Mouse (Mus musculus) embryonic facial prominence, embryonic 14.5 days (tissue): ENCODE measurements around the gene Pcsk4. TPM values are rescaled to one million over a fixed set of nuclear protein-coding genes. Genes with fewer than 3 reads are reported as not detected.
"Not testable (repeated sequence)": the region's sequence is repeated elsewhere in the genome, so short reads cannot be mapped to it uniquely, and the experiment has no call there.

Experiments
- ATAC-seq: fragments of 200-750 bp; cut with Nextera tagmentation; 2 replicates; pipeline ENCODE4 v1.8.0; 2017; ENCODE audit warnings: low read depth, moderate number of reproducible peaks, moderate TSS enrichment
- DNase-seq: peaks from one replicate; pipeline ENCODE4 v3.0.0-alpha.2; 2015; ENCODE audit warnings: low spot score
- H3K27ac ChIP-seq: fragments of 300-500 bp; sonication (generic); replicated peaks from 2 replicates; pipeline ENCODE4 v1.5.1; 2014; ENCODE audit warnings: low read depth, mild to moderate bottlenecking, low read length, moderate library complexity
- H3K27me3 ChIP-seq: fragments of 300-500 bp; sonication (generic); replicated peaks from 2 replicates; pipeline ENCODE4 v1.6.1; 2014; ENCODE audit warnings: low read length; ENCODE audit not compliant: control insufficient read depth, insufficient read depth
- H3K36me3 ChIP-seq: fragments of 300-500 bp; sonication (generic); 2 replicates; pipeline ENCODE4 v1.6.1; 2014; ENCODE audit warnings: low read length, mixed read lengths; ENCODE audit not compliant: control insufficient read depth, insufficient read depth
- H3K4me1 ChIP-seq: fragments of 300-500 bp; sonication (generic); 2 replicates; pipeline ENCODE4 v1.6.1; 2014; ENCODE audit warnings: antibody characterized with exemption, low read length; ENCODE audit not compliant: control insufficient read depth, insufficient read depth
- H3K4me2 ChIP-seq: fragments of 300-500 bp; sonication (generic); 2 replicates; pipeline ENCODE4 v1.6.1; 2014; ENCODE audit warnings: low read depth, mild to moderate bottlenecking, low read length, moderate library complexity, mixed read lengths
- H3K4me3 ChIP-seq: fragments of 300-500 bp; sonication (generic); 2 replicates; pipeline ENCODE4 v1.5.1; 2014; ENCODE audit warnings: low read depth, mild to moderate bottlenecking, low read length
- H3K9ac ChIP-seq: fragments of 300-500 bp; sonication (generic); 2 replicates; pipeline ENCODE4 v1.6.1; 2014; ENCODE audit warnings: low read depth, mild to moderate bottlenecking, low read length, moderate library complexity, mixed read lengths
- H3K9me3 ChIP-seq: fragments of 300-500 bp; sonication (generic); 2 replicates; pipeline ENCODE4 v1.6.1; 2016; ENCODE audit warnings: low read length; ENCODE audit not compliant: control insufficient read depth
- WGBS: fragments of 180-500 bp; shearing (Covaris S2); extraction: QIAGEN DNeasy Blood & Tissue Kit; methylation state at CpG from one replicate; pipeline ENCODE4 v1.1.7; 2014; 5-methylcytosine and 5-hydroxymethylcytosine counted together
- polyA plus RNA-seq: library from polyadenylated mRNA; unstranded; fragments of >200 nt; fragmentation: Nextera tagmentation; extraction: Ambion mirVana; gene quantifications from 2 replicates; pipeline ENCODE4 v1.2.1, GENCODE M21; 2014

The Pcsk4 gene
- polyA plus RNA-seq, 1 experiment from 2014 or later, result 1.7 TPM

DNA sequence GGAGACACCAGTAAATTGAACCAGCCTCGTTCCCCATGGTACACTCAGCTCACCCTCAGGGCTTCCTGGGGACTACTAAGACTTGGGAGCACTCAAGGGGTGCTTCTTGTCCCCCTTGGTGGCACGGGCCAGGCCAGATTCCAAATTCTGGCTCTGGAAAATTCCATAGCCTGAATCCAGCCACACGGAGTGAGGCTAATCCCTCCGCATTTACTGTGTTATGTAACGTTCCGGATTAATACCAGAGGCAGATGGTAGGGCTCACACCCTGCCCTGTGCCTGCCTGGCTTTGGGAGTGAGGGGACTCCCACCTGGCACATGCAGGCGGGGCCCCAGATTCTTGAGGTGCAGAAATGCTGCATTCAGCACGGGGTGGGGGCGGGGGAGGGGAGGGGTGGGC, 26.1 kb upstream of the Pcsk4 start:
- Histone ChIP-seq H3K27me3 (peaks cover 83% of the 10 kb centered on the region), H3K27ac (no peak overlapping the region), H3K4me1 (peaks cover 7% of the 10 kb centered on the region; the same call in 1 of the 2 replicates), H3K4me2 (no peak overlapping the region), H3K36me3 (no peaks in the 10 kb centered on the region), H3K9ac (no peak overlapping the region), H3K9me3 (no peaks in the 10 kb centered on the region), H3K4me3 (no peak overlapping the region)
- DNase-seq (no peak), ATAC-seq (no peak)
- WGBS, result 4% methylated on average over 9 of the region's 9 CpGs

DNA sequence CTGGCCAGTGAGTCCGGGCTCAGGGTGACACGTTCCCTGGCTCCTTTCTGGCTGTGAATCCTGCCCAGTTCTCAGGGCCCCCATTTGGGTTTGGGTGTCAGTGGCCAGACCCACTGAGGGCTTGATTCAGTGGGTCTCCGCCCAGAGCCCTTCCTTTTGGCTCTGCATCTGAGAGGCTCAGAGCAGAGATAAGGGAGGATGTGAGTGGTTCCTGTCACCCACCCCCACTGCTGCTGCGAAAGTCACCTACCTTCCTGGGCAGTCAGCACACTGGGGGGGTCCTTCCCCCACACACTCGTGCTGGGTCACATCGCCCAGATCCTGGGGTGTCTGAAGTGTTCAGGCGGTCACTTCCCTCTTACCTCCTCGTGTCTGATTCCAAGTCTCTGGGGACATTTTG, 23.4 kb upstream of the Pcsk4 start:
- Histone ChIP-seq H3K36me3 (no peaks in the 10 kb centered on the region), H3K4me3 (no peak overlapping the region), H3K4me1 (peaks cover 15% of the 10 kb centered on the region), H3K9me3 (no peaks in the 10 kb centered on the region), H3K4me2 (no peak overlapping the region), H3K27me3 (peaks cover 91% of the 10 kb centered on the region), H3K27ac (no peak overlapping the region), H3K9ac (no peak overlapping the region)
- no peak for ATAC-seq
- no peak for DNase-seq
- 50% methylated on average over 7 of the region's 8 CpGs for WGBS

DNA sequence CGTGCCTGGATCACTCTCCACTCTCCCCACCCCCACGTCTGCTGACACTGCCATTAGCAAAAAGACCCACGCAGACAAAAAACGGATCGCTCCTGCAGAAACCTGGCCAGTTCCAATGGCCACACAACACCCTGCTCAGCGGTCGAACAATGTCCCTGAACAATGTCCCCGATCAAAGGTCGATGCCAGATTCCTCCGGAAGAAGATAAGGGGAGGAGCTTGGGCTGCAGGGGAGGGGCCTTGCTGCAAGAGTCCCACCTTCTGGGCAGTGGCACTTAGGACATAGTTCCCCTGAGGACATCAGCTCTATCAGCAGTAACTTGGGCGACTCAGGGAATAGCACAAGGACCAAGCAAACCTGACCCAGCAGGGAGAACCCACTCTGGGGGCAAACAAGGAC, 22.6 kb upstream of the Pcsk4 start:
- no peaks in the 10 kb centered on the region for H3K36me3 ChIP-seq
- no peak overlapping the region for H3K4me2 ChIP-seq
- DNase-seq, result no peak
- peaks cover 19% of the 10 kb centered on the region for H3K4me1 ChIP-seq
- no peak overlapping the region for H3K9ac ChIP-seq
- no peak for ATAC-seq
- H3K4me3 ChIP-seq, result no peak overlapping the region
- H3K9me3 ChIP-seq, result no peaks in the 10 kb centered on the region
- H3K27me3 ChIP-seq, result peaks cover 90% of the 10 kb centered on the region
- no peak overlapping the region for H3K27ac ChIP-seq
- WGBS, result 31% methylated on average over 11 of the region's 11 CpGs

DNA sequence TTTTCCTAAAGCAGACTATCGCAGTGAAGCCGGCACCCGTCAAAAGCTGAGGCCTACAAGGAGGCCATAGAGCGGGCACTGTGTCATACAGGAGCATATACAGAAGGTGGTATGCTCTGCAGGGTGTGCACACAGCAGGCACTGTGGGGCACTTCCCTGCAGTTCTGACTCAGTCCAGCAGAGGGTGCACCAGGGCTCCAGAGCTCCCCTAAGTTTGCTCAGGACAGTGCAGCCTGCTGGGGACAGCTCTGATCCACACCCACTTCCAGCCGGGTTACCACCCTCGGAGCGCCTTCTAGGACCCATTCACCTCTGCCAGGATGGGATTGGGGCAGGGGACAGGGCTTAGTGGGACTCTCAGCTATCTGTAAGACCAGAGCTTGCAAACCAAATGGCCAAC, 21.0 kb upstream of the Pcsk4 start:
- 5% methylated on average over 7 of the region's 7 CpGs for WGBS
- Histone ChIP-seq H3K4me1 (peaks cover 13% of the 10 kb centered on the region), H3K27ac (no peak overlapping the region), H3K4me3 (no peak overlapping the region), H3K27me3 (peaks cover 85% of the 10 kb centered on the region), H3K9ac (no peak overlapping the region), H3K4me2 (no peak overlapping the region), H3K36me3 (no peaks in the 10 kb centered on the region), H3K9me3 (no peaks in the 10 kb centered on the region)
- peak; percentile 86 for ATAC-seq
- peak; percentile 76 for DNase-seq

DNA sequence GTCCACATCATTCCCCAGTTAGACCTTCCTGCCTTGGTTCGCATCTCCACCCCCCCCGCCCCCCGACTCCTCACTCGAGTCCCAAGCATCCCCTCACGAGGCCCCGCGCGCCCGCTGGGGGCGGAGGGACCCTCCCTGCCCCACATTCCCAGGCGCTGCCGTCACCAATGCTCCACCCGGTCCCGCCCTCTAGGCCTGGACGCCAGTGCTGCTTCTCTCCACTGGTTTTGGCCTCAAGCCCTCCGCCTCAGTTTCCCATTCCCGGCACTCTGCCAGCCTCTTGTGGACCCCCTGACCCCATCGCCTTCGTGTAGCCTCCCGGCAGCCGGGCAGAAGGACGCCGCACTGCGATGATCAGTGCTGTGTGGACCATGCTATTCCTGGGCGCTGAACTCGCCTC, 19.7 kb upstream of the Pcsk4 start:
- peaks cover 20% of the 10 kb centered on the region for H3K4me1 ChIP-seq
- H3K27me3 ChIP-seq, result peaks cover 87% of the 10 kb centered on the region
- DNase-seq (peak; percentile 58), ATAC-seq (no peak)
- H3K36me3 ChIP-seq, result no peaks in the 10 kb centered on the region
- H3K9ac ChIP-seq, result peak overlapping the region; percentile 50; the same call in 1 of the 2 replicates
- H3K4me3 ChIP-seq, result peak overlapping the region; percentile 25
- H3K9me3 ChIP-seq, result no peaks in the 10 kb centered on the region
- no peak overlapping the region for H3K27ac ChIP-seq
- WGBS, result 15% methylated on average over 26 of the region's 26 CpGs
- H3K4me2 ChIP-seq, result peak overlapping the region; percentile 52

DNA sequence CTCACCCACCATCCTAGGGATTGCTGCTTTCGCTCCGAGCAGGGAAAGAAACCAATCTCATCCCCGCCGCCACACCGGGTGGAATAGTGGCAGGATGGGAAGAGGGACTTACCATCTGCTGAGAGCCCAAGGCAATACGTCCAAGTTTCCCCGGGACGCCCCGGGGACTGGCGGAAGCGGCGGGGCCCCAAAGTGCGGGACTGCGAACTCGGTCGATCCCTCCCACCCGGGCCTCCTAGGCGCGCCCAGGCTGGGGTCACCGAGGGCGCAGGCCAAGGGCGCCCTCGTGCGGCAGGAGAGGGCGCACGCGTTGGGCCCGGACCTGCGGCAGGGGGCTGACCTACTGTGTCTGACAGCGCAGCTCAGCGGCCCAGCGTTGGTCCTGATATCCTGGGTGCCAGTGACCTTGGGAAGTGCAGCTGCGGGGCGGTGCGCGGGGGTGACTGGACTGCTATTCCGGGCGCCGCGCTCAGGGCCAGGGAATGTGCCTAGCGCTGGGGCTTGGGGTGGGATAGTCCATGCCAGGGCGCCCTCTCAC, 19.0 kb upstream of the Pcsk4 start, which contains the start of gene Adamtsl5:
Gene Adamtsl5 (minus strand): TSS at position 169 of the 538 bp plus-strand sequence.
- 2% methylated on average over 17 of the region's 42 CpGs for WGBS
- no peaks in the 10 kb centered on the region for H3K9me3 ChIP-seq
- no peak within 1 kb of the TSS for H3K27ac ChIP-seq
- H3K4me1 ChIP-seq, result peaks cover 27% of the 10 kb centered on the region
- DNase-seq, result peak; percentile 40
- peak within 1 kb of the TSS; percentile 52 for H3K4me2 ChIP-seq
- H3K27me3 ChIP-seq, result peaks cover 91% of the 10 kb centered on the region
- H3K36me3 ChIP-seq, result no peaks in the 10 kb centered on the region
- peak; percentile 28; the same call in 1 of the 2 replicates for ATAC-seq
- H3K9ac ChIP-seq, result peak within 1 kb of the TSS; percentile 50; the same call in 1 of the 2 replicates
- peak within 1 kb of the TSS; percentile 25 for H3K4me3 ChIP-seq

DNA sequence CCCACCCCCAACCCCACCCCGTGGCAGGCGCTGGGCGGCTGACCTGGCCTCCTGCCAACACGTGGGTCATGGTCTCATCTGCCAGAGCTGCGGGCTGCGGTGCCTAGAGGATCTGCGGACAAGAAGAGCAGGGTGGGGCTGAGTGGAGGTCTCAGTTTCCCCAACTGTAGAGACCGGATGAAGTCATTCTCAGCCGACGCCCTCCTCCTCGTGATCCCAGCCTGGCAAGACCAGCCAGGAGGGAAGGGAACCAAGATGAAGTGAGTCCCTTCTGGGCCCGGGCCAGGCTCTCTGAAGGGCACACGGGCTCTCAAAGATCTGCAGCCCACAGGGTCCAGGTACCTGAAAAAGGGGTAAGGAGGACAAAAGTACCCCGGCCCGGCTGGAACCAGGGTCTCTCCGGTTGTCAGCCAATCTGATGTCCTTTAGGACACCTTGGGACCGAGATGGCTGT, 18.2 kb upstream of the Pcsk4 start:
- H3K9ac ChIP-seq, result 0 out of 2 replicates have a peak overlapping the region, but pooled peaks have one; percentile 50

DNA sequence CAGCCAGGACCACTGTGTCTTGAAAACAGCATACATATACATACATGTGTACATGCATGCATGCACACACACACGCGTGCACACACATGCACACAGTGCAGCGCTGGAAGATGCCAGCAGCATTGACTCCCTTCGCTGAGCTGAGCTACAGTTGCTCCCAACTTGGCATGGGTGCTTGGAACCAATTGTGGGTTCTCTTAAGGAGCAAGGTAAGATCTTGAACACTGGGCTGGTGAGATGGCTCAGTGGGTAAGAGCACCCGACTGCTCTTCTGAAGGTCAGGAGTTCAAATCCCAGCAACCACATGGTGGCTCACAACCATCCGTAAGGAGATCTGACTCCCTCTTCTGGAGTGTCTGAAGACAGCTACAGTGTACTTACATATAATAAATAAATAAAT, 16.6 kb upstream of the Pcsk4 start:
- not testable (repeated sequence) for H3K4me3 ChIP-seq
- 73% methylated on average over 5 of the region's 6 CpGs for WGBS

More for the DNA sequence above, 18.2 kb upstream of the Pcsk4 start:
- peaks cover 35% of the 10 kb centered on the region for H3K4me1 ChIP-seq
- no peaks in the 10 kb centered on the region for H3K9me3 ChIP-seq
- DNase-seq (no peak), ATAC-seq (no peak)
- no peaks in the 10 kb centered on the region for H3K36me3 ChIP-seq
- peak overlapping the region; percentile 25 for H3K4me3 ChIP-seq
- H3K27me3 ChIP-seq, result peaks cover 92% of the 10 kb centered on the region
- H3K27ac ChIP-seq, result no peak overlapping the region
- WGBS, result 13% methylated on average over 17 of the region's 17 CpGs
- peak overlapping the region; percentile 52 for H3K4me2 ChIP-seq

DNA sequence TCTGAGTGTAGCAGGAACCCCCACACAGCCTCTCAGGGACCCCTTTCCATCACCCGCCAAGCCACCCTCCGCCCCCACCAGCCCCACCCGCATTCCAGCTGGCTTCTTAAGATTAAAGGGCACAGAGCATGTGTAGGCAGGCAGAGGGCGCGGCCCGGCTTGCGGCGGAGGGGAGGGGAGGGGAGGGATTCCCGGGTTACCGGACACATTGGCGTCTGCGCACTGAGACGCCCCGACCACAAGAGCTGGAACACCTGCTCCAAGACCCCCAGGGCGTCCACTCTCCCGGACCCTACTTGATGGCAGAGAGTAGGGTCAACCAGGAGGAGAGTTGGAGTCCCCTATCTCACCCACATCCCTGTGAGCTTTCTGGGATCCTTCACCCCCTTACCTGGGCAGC, 15.8 kb upstream of the Pcsk4 start:
- H3K4me2 ChIP-seq, result peak overlapping the region; percentile 39
- peaks cover 93% of the 10 kb centered on the region for H3K27me3 ChIP-seq
- H3K36me3 ChIP-seq, result no peaks in the 10 kb centered on the region
- peaks cover 41% of the 10 kb centered on the region for H3K4me1 ChIP-seq
- H3K4me3 ChIP-seq, result peak overlapping the region; percentile 8; the same call in 1 of the 2 replicates
- no peak overlapping the region for H3K27ac ChIP-seq
- ATAC-seq (no peak), DNase-seq (peak; percentile 58)
- no peaks in the 10 kb centered on the region for H3K9me3 ChIP-seq
- no peak overlapping the region for H3K9ac ChIP-seq
- 0% methylated on average over 5 of the region's 16 CpGs for WGBS

More for the DNA sequence above, 16.6 kb upstream of the Pcsk4 start:
- not testable (repeated sequence) for ATAC-seq, H3K9me3 ChIP-seq, DNase-seq, H3K36me3 ChIP-seq, H3K27ac ChIP-seq, H3K4me2 ChIP-seq, H3K9ac ChIP-seq
- Histone ChIP-seq H3K27me3 (peaks cover 92% of the 10 kb centered on the region), H3K4me1 (peaks cover 41% of the 10 kb centered on the region)
